Mouse (Mus musculus) heart, adult 2 months (tissue): Measurements from ENCODE around the gene Rpsa. TPM values are rescaled to one million over a fixed set of nuclear protein-coding genes. Genes with fewer than 3 reads are reported as not detected.

ENCODE experiments used
- DNase-seq, 2 experiments: peaks; one replicate each; pipeline ENCODE4 v3.0.0; 2021
- H3K27ac ChIP-seq: fragments of 200-600 bp; 2 replicates; pipeline ENCODE4 v1.8.1; 2022
- H3K27me3 ChIP-seq: fragments of 200-500 bp; 2 replicates; pipeline ENCODE4 v1.6.1; 2012; ENCODE audit warnings: mild to moderate bottlenecking, low read length, inconsistent platforms, mixed read lengths; ENCODE audit not compliant: control insufficient read depth, insufficient read depth
- H3K36me3 ChIP-seq: fragments of 200-500 bp; 2 replicates; pipeline ENCODE4 v1.6.1; 2012; ENCODE audit warnings: low read length, inconsistent platforms; ENCODE audit not compliant: control insufficient read depth, insufficient read depth
- H3K4me1 ChIP-seq: fragments of 200-500 bp; 2 replicates; pipeline ENCODE4 v1.6.1; 2011; ENCODE audit warnings: low read length; ENCODE audit not compliant: control insufficient read depth, insufficient read depth
- H3K4me3 ChIP-seq: fragments of 200-600 bp; 2 replicates; pipeline ENCODE4 v1.8.1; 2022
- H3K79me2 ChIP-seq: fragments of 200-500 bp; replicated peaks from 2 replicates; pipeline ENCODE4 v1.6.1; 2012; ENCODE audit warnings: mild to moderate bottlenecking, inconsistent platforms, low read length, moderate library complexity, mixed read lengths; ENCODE audit not compliant: control insufficient read depth, insufficient read depth
- H3K9ac ChIP-seq: fragments of 200-500 bp; 2 replicates; pipeline ENCODE4 v1.6.1; 2012; ENCODE audit warnings: low read depth, mild to moderate bottlenecking, control low read depth, inconsistent platforms, low read length, mixed read lengths
- CTCF ChIP-seq: fragments of 200-600 bp; IDR thresholded peaks from 2 replicates; pipeline ENCODE4 v1.8.1; 2022; ENCODE audit warnings: antibody characterized with exemption, mild to moderate bottlenecking, moderate library complexity
- EP300 ChIP-seq: fragments of 200-500 bp; IDR thresholded peaks from 2 replicates; pipeline ENCODE4 v1.6.1; 2011; ENCODE audit warnings: low read depth, low read length, control low read depth; ENCODE audit not compliant: insufficient read depth
- POLR2A ChIP-seq: fragments of 200-500 bp; IDR thresholded peaks from 2 replicates; pipeline ENCODE4 v1.6.1; 2011; ENCODE audit warnings: mild to moderate bottlenecking, low read depth, low read length, control low read depth; ENCODE audit not compliant: insufficient read depth
- WGBS: fragments of 180-500 bp; shearing (Covaris S2); methylation state at CpG from one replicate; pipeline ENCODE4 v1.1.7; 2018; 5-methylcytosine and 5-hydroxymethylcytosine counted together
- intact Hi-C: fragments of 180-260 bp; cut with DNase I; formaldehyde crosslinking; loops from one replicate; pipeline ENCODE4 v1.15.1; 2025
- polyA plus RNA-seq: library from polyadenylated mRNA; depleted of rRNA; stranded (reverse); fragments of >200 nt; gene quantifications from 2 replicates; pipeline ENCODE4 v1.2.3, GENCODE M21; 2012
- total RNA-seq, 2 experiments: library from RNA; stranded (reverse); gene quantifications; 2 replicates each; pipeline ENCODE4 v1.2.3; 2021

Rpsa gene
- total and polyA plus RNA-seq, 3 experiments, result 457 to 1,018 (median 528) TPM

DNA sequence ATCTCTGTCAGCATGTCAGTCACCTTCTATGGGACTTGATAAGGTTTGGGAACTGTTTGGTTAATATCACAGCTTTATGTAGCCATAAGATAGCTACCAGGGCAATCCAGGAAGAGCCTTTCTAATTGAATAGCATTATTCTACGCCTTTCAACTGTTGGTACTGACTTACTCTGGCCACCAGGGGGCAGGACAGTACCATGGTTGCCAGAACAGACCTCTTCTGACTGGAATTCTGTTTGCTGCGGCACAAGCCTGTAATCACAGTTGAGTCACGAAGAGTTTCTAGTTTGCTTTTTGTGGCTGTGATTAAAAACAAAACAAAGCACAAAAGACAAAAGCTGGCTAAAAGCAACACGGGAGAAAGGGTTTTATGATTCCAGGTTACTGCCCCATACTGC, 13.2 kb downstream of the Rpsa start:
- no peaks in the 10 kb centered on the region for H3K79me2 ChIP-seq
- 6% methylated on average over 4 of the region's 4 CpGs for WGBS
- intact Hi-C loops, result loop anchor here (2.0 to 5.0 kb wide), 3 partner anchors 30 to 284 kb away; no protein-coding TSS in a partner anchor
- DNase-seq, result peak; percentile 62 to 80
- no peak overlapping the region for H3K4me3 ChIP-seq
- no peak for TF ChIP-seq POLR2A
- TF ChIP-seq CTCF, result peak; percentile 93
- TF ChIP-seq EP300, result peak; percentile 59; the same call in 1 of the 2 replicates
- no peaks in the 10 kb centered on the region for H3K4me1 ChIP-seq
- H3K36me3 ChIP-seq, result no peaks in the 10 kb centered on the region
- no peaks in the 10 kb centered on the region for H3K27me3 ChIP-seq
- H3K27ac ChIP-seq, result no peak overlapping the region
- H3K9ac ChIP-seq, result no peak overlapping the region

- intact Hi-C loops, result loop anchor here (5.0 kb wide), 1 partner anchor 233 kb away; no protein-coding TSS in a partner anchor
- Histone ChIP-seq H3K79me2 (no peaks in the 10 kb centered on the region), H3K27me3 (no peaks in the 10 kb centered on the region), H3K36me3 (no peaks in the 10 kb centered on the region), H3K27ac (no peak overlapping the region), H3K4me1 (no peaks in the 10 kb centered on the region), H3K4me3 (no peak overlapping the region), H3K9ac (no peak overlapping the region)
- no peak for DNase-seq
- no peak for TF ChIP-seq CTCF
- TF ChIP-seq EP300, result no peak
- no peak for TF ChIP-seq POLR2A
- WGBS, result 83% methylated on average over 13 of the region's 13 CpGs
Measured at GRCm38 (mm10) chr9:120144474-120144873, 17.0 kb downstream of the Rpsa start.

DNA sequence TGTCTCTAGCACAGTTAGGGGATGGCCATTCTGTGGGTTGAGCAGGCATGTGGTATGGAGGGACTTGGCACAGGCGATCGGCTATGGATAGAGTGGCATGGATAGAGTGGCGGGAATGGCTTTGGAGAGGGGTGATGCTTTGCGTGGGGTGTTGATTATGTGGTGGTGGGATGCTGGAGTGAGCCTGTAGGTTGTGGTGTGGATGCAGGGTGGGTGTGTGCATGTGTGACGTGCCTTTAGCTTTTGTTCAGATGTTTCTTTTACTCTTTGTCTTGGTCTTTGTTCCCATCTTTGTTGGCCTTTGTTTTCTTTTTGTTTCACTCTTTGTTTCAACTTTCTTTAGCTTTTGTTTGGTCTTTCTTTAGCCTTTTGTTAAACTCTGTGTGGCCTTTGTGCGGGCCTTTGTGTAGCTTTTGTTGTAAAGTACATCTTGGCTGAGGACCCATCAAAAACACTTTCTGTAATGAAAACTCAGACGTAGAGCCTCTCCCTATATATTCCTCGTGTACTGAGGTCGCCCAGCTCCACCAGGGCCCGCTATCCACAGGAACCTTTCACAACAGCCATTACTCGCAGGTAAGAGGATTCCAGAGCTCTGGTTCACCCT, 21.8 kb downstream of the Rpsa start, which contains the start of gene Mobp:
Gene Mobp, plus strand, starts transcription at position 486 of the 607 bp plus-strand sequence.
- DNase-seq, result no peak
- no peaks in the 10 kb centered on the region for H3K4me1 ChIP-seq
- no peaks in the 10 kb centered on the region for H3K27me3 ChIP-seq
- no peaks in the 10 kb centered on the region for H3K36me3 ChIP-seq
- H3K9ac ChIP-seq, result no peak within 1 kb of the TSS
- 77% methylated on average over 11 of the region's 11 CpGs for WGBS
- H3K4me3 ChIP-seq, result no peak within 1 kb of the TSS
- intact Hi-C loops, result no loop called here
- TF ChIP-seq POLR2A (no peak), CTCF (no peak), EP300 (no peak)
- no peaks in the 10 kb centered on the region for H3K79me2 ChIP-seq
- H3K27ac ChIP-seq, result no peak within 1 kb of the TSS

DNA sequence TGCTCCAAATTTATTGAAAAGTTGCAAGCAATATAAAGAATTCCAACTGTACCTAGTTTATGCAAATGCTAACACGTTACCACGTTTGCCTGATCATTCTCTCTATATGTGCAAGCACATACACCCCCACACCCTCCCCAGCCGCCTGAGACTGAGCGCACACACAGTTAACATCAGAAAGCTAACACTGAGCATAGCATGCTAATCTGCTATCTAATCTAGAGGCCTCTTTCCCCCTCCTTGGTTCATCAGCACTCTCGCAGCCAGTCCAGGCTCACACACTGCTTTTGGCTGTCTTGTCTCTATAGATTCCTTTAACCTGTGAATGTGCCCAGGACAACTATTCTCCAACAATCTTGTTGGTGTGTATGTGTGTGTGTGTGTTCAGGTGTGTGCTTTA, 23.7 kb downstream of the Rpsa start:
- TF ChIP-seq EP300 (no peak), CTCF (no peak), POLR2A (no peak)
- Histone ChIP-seq H3K27me3 (no peaks in the 10 kb centered on the region), H3K9ac (no peak overlapping the region), H3K27ac (no peak overlapping the region), H3K4me1 (no peaks in the 10 kb centered on the region), H3K36me3 (no peaks in the 10 kb centered on the region), H3K79me2 (no peaks in the 10 kb centered on the region), H3K4me3 (no peak overlapping the region)
- WGBS, result 63% methylated on average over 5 of the region's 5 CpGs
- no peak for DNase-seq
- intact Hi-C loops, result no loop called here

- intact Hi-C loops, result no loop called here
- WGBS, result 73% methylated on average over 12 of the region's 12 CpGs
- Histone ChIP-seq H3K9ac (no peak overlapping the region), H3K4me1 (no peaks in the 10 kb centered on the region), H3K4me3 (no peak overlapping the region), H3K27ac (no peak overlapping the region), H3K79me2 (no peaks in the 10 kb centered on the region), H3K36me3 (no peaks in the 10 kb centered on the region), H3K27me3 (no peaks in the 10 kb centered on the region)
- no peak for DNase-seq
- TF ChIP-seq CTCF (no peak), EP300 (no peak), POLR2A (no peak)
Measured at GRCm38 (mm10) chr9:120151906-120152399, 24.5 kb downstream of the Rpsa start.

DNA sequence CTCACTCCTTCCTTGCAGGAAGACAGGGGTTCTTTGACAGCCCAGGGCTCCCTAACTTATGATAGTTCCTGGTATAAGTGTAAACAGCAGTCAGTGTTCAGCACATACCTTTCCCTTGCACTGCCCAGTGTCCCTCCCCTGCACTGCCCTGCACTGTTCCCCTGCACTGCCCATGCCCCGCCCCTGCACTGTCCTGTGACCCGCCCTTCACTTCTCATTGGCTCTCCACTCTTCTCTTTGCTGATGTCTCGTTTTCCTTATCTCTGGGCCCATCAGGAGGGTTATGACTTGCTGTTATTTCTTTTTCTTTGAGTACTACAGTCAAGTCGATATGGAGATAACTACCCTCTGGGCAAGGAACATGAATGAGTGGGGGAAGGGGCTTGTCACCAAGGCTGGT, 30.6 kb downstream of the Rpsa start:
- Histone ChIP-seq H3K27ac (no peak overlapping the region), H3K4me1 (no peaks in the 10 kb centered on the region), H3K27me3 (no peaks in the 10 kb centered on the region), H3K36me3 (no peaks in the 10 kb centered on the region), H3K4me3 (no peak overlapping the region), H3K9ac (no peak overlapping the region), H3K79me2 (no peaks in the 10 kb centered on the region)
- DNase-seq, result no peak
- WGBS, result 37% methylated on average over 4 of the region's 4 CpGs
- TF ChIP-seq CTCF (no peak), EP300 (no peak), POLR2A (no peak)
- intact Hi-C loops, result no loop called here
